Mouse (Mus musculus): ENCODE data around the gene Tnf. TPM values are rescaled to one million over a fixed set of nuclear protein-coding genes. Genes with fewer than 3 reads are reported as not detected.

Tnf gene
- polyA plus RNA-seq, 1 experiment from 2014 or later, result not detected

- Histone ChIP-seq H3K27ac (ENCODE audit: low read depth, low read length) (no peak overlapping the region), H3K9ac (ENCODE audit: low read depth, low read length) (no peak overlapping the region), H3K4me2 (replicated peaks; ENCODE audit: low read depth, low read length) (no peak overlapping the region), H3K4me1 (ENCODE audit: control insufficient read depth, insufficient read depth, low read length) (peaks cover 14% of the 10 kb centered on the region; the same call in 1 of the 2 replicates), H3K9me3 (ENCODE audit: control insufficient read depth, low read length) (no peaks in the 10 kb centered on the region), H3K27me3 (ENCODE audit: control insufficient read depth, insufficient read depth, low read length) (no peaks in the 10 kb centered on the region), H3K4me3 (ENCODE audit: low read length) (no peak overlapping the region), H3K36me3 (ENCODE audit: control insufficient read depth, insufficient read depth, low read length) (peaks cover 99% of the 10 kb centered on the region)
- WGBS, result 90% methylated on average over 8 of the region's 8 CpGs
- ATAC-seq (ENCODE audit: low FRiP score, low TSS enrichment), result no peak
Measured at GRCm38 (mm10) chr17:35157661-35158175, 44.1 kb downstream of the Tnf start.

DNA sequence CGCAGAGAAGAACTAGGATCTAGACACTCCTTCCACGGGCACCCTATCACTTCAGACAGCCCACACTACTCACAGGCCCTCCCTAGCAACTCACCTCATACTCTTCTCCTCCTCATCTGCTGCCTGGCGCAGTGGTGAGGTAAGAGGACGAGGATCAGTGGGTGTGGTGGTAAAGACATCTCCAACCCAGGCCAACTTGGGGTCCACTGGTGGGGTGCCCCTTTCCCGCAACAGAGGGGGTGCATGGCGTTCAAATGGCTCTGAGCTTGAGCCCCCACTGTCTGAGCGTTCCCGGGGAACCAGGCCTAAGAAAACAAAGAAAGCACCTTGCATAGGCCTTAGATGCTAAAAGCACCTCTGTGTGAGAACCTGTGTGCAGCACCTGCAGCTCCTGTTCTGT lies 44.6 kb downstream of the Tnf start:
- no peak overlapping the region for H3K9ac ChIP-seq (ENCODE audit: low read depth, low read length)
- peaks cover 100% of the 10 kb centered on the region for H3K36me3 ChIP-seq (ENCODE audit: control insufficient read depth, insufficient read depth, low read length)
- 94% methylated on average over 8 of the region's 8 CpGs for WGBS
- no peak overlapping the region for H3K4me2 ChIP-seq (replicated peaks; ENCODE audit: low read depth, low read length)
- H3K27ac ChIP-seq (ENCODE audit: low read depth, low read length), result no peak overlapping the region
- no peak overlapping the region for H3K4me3 ChIP-seq (ENCODE audit: low read length)
- peaks cover 10% of the 10 kb centered on the region; the same call in 1 of the 2 replicates for H3K4me1 ChIP-seq (ENCODE audit: control insufficient read depth, insufficient read depth, low read length)
- ATAC-seq (ENCODE audit: low FRiP score, low TSS enrichment), result no peak
- no peaks in the 10 kb centered on the region for H3K9me3 ChIP-seq (ENCODE audit: control insufficient read depth, low read length)
- H3K27me3 ChIP-seq (ENCODE audit: control insufficient read depth, insufficient read depth, low read length), result no peaks in the 10 kb centered on the region

DNA sequence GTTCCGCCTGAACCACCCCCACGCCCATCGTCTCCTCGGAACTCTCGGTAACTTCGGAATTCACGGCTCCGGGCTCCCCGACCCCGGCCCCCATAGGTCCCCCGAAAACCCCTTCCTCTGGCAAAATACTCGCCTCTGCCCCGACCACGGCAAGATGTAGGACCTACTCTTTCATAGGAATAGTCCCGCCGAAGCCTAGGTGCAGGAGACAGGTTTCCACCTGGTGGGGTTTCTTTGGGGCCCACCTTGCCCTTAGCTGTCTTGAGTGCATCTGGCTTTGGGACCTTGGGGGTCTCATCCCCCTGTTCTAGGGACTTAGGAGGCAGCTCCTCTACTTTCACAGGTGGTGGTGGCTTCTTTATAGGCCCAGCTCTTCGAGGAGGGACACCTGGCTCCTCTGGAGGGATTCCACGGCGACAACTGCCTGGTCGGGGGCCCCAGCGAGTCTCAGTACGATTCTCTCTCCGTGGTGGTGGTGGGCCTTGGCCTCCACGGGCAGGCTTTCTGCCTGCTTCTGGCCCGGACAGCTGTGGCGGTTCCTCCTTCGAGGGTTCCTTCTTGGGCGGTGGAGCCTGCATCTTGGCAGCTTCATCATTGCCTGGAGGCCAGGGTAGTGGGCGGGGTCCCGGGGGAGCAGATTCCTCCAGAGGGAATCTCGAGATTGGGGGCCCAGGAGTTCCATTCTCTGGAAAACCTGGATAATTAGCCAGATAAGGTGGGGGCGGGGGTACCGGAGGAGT lies 45.2 kb downstream of the Tnf start:
- 0 out of 2 replicates have a peak, but pooled peaks cover 4% of the 10 kb centered on the region for H3K4me1 ChIP-seq (ENCODE audit: control insufficient read depth, insufficient read depth, low read length)
- H3K27ac ChIP-seq (ENCODE audit: low read depth, low read length), result no peak overlapping the region
- no peak overlapping the region for H3K4me3 ChIP-seq (ENCODE audit: low read length)
- no peaks in the 10 kb centered on the region for H3K27me3 ChIP-seq (ENCODE audit: control insufficient read depth, insufficient read depth, low read length)
- peaks cover 100% of the 10 kb centered on the region for H3K36me3 ChIP-seq (ENCODE audit: control insufficient read depth, insufficient read depth, low read length)
- no peaks in the 10 kb centered on the region for H3K9me3 ChIP-seq (ENCODE audit: control insufficient read depth, low read length)
- ATAC-seq (ENCODE audit: low FRiP score, low TSS enrichment), result no peak
- no peak overlapping the region for H3K4me2 ChIP-seq (replicated peaks; ENCODE audit: low read depth, low read length)
- 89% methylated on average over 33 of the region's 33 CpGs for WGBS
- H3K9ac ChIP-seq (ENCODE audit: low read depth, low read length), result no peak overlapping the region

DNA sequence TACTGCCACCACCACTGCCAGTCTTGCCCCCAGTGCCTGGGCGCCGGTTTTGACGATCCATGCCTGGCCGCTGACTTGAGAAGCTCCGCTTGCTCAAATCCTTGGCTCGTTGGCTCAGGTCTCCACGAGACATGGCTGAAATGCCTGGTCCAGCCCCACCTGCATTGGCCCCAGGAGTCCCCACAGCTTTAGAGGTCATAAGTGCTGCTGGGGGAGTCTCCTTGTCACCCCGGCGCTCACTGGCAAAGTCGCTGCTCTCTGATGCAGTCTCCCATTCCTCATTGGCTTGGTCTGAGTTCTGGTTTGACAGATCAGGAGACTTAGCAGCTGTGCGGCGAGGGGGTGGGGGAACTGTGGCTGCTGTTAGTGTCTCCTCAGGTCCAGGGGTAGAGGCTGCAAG lies 46.4 kb downstream of the Tnf start:
- no peaks in the 10 kb centered on the region for H3K9me3 ChIP-seq (ENCODE audit: control insufficient read depth, low read length)
- H3K4me3 ChIP-seq (ENCODE audit: low read length), result no peak overlapping the region
- H3K27ac ChIP-seq (ENCODE audit: low read depth, low read length), result no peak overlapping the region
- no peak overlapping the region for H3K9ac ChIP-seq (ENCODE audit: low read depth, low read length)
- peaks cover 98% of the 10 kb centered on the region for H3K36me3 ChIP-seq (ENCODE audit: control insufficient read depth, insufficient read depth, low read length)
- WGBS, result 89% methylated on average over 12 of the region's 12 CpGs
- no peaks in the 10 kb centered on the region for H3K4me1 ChIP-seq (ENCODE audit: control insufficient read depth, insufficient read depth, low read length)
- H3K27me3 ChIP-seq (ENCODE audit: control insufficient read depth, insufficient read depth, low read length), result no peaks in the 10 kb centered on the region
- no peak overlapping the region for H3K4me2 ChIP-seq (replicated peaks; ENCODE audit: low read depth, low read length)
- ATAC-seq (ENCODE audit: low FRiP score, low TSS enrichment), result no peak

- WGBS, result 91% methylated on average over 7 of the region's 7 CpGs
- no peaks in the 10 kb centered on the region for H3K27me3 ChIP-seq (ENCODE audit: control insufficient read depth, insufficient read depth, low read length)
- no peaks in the 10 kb centered on the region for H3K9me3 ChIP-seq (ENCODE audit: control insufficient read depth, low read length)
- peaks cover 98% of the 10 kb centered on the region for H3K36me3 ChIP-seq (ENCODE audit: control insufficient read depth, insufficient read depth, low read length)
- H3K4me3 ChIP-seq (ENCODE audit: low read length), result no peak overlapping the region
- H3K9ac ChIP-seq (ENCODE audit: low read depth, low read length), result no peak overlapping the region
- H3K27ac ChIP-seq (ENCODE audit: low read depth, low read length), result no peak overlapping the region
- no peak for ATAC-seq (ENCODE audit: low FRiP score, low TSS enrichment)
- H3K4me2 ChIP-seq (replicated peaks; ENCODE audit: low read depth, low read length), result no peak overlapping the region
- H3K4me1 ChIP-seq (ENCODE audit: control insufficient read depth, insufficient read depth, low read length), result no peaks in the 10 kb centered on the region
Measured at GRCm38 (mm10) chr17:35154616-35155015, 47.2 kb downstream of the Tnf start.

DNA sequence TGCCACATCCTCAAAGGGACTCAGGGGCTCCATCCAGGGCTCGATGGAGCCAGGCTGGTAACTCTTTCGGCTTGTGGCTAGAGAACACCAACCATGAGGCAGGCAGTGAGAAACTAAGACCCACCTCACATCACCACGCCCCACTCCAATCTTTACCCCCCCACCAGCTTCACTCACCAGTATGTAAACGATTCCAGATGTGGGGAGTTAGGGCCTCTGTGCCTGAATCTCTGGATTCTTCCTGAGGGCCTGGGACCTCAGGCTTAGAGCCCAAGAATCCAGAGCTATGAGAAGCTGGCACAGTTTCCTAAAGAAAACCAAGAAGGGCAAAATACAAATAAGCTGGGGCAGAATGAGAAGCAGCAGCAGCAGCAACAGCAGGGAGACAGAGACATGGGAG lies 47.9 kb downstream of the Tnf start:
- Histone ChIP-seq H3K4me3 (ENCODE audit: low read length) (no peak overlapping the region), H3K36me3 (ENCODE audit: control insufficient read depth, insufficient read depth, low read length) (peaks cover 98% of the 10 kb centered on the region), H3K27ac (ENCODE audit: low read depth, low read length) (no peak overlapping the region), H3K27me3 (ENCODE audit: control insufficient read depth, insufficient read depth, low read length) (no peaks in the 10 kb centered on the region), H3K4me1 (ENCODE audit: control insufficient read depth, insufficient read depth, low read length) (no peaks in the 10 kb centered on the region), H3K4me2 (replicated peaks; ENCODE audit: low read depth, low read length) (no peak overlapping the region), H3K9me3 (ENCODE audit: control insufficient read depth, low read length) (no peaks in the 10 kb centered on the region), H3K9ac (ENCODE audit: low read depth, low read length) (no peak overlapping the region)
- WGBS, result 90% methylated on average over 4 of the region's 4 CpGs
- ATAC-seq (ENCODE audit: low FRiP score, low TSS enrichment), result no peak

- Histone ChIP-seq H3K9ac (ENCODE audit: low read depth, low read length) (no peak overlapping the region), H3K4me2 (replicated peaks; ENCODE audit: low read depth, low read length) (no peak overlapping the region), H3K4me3 (ENCODE audit: low read length) (no peak overlapping the region), H3K27ac (ENCODE audit: low read depth, low read length) (no peak overlapping the region), H3K36me3 (ENCODE audit: control insufficient read depth, insufficient read depth, low read length) (peaks cover 98% of the 10 kb centered on the region), H3K4me1 (ENCODE audit: control insufficient read depth, insufficient read depth, low read length) (no peaks in the 10 kb centered on the region), H3K27me3 (ENCODE audit: control insufficient read depth, insufficient read depth, low read length) (no peaks in the 10 kb centered on the region), H3K9me3 (ENCODE audit: control insufficient read depth, low read length) (no peaks in the 10 kb centered on the region)
- WGBS, result 94% methylated on average over 9 of the region's 9 CpGs
- ATAC-seq (ENCODE audit: low FRiP score, low TSS enrichment), result no peak
Measured at GRCm38 (mm10) chr17:35153077-35153476, 48.7 kb downstream of the Tnf start.

DNA sequence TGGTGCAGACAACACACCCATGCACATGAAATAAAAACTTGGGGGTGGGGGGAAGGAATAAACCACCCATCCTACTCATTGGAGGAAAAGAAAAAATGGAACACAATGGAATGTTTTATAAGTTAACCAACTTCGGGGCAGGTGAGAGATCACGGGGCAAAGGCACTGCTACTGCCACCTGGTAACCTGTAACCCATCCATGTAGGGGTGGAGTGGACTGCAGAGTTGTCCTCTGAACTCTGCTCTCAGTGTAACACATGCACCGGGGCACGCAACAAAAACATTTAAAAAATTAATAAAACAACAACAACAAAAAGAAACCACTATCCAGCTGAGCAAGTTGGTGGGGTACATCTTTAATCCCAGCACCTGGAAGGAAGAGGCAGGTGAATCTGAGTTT lies 49.7 kb downstream of the Tnf start:
- 93% methylated on average over 4 of the region's 4 CpGs for WGBS
- Histone ChIP-seq H3K27ac (ENCODE audit: low read depth, low read length) (no peak overlapping the region), H3K4me2 (replicated peaks; ENCODE audit: low read depth, low read length) (no peak overlapping the region), H3K27me3 (ENCODE audit: control insufficient read depth, insufficient read depth, low read length) (no peaks in the 10 kb centered on the region), H3K9me3 (ENCODE audit: control insufficient read depth, low read length) (no peaks in the 10 kb centered on the region), H3K36me3 (ENCODE audit: control insufficient read depth, insufficient read depth, low read length) (peaks cover 98% of the 10 kb centered on the region), H3K4me3 (ENCODE audit: low read length) (no peak overlapping the region), H3K4me1 (ENCODE audit: control insufficient read depth, insufficient read depth, low read length) (no peaks in the 10 kb centered on the region), H3K9ac (ENCODE audit: low read depth, low read length) (no peak overlapping the region)
- ATAC-seq (ENCODE audit: low FRiP score, low TSS enrichment), result no peak

Data from kidney, embryonic 14.5 days (tissue).